Mouse (Mus musculus): ENCODE data around the gene Ipo13. TPM values are rescaled to one million over a fixed set of nuclear protein-coding genes. Genes with fewer than 3 reads are reported as not detected.

Ipo13 gene
- polyA plus RNA-seq, 1 experiment from 2014 or later: 70.8 TPM

DNA sequence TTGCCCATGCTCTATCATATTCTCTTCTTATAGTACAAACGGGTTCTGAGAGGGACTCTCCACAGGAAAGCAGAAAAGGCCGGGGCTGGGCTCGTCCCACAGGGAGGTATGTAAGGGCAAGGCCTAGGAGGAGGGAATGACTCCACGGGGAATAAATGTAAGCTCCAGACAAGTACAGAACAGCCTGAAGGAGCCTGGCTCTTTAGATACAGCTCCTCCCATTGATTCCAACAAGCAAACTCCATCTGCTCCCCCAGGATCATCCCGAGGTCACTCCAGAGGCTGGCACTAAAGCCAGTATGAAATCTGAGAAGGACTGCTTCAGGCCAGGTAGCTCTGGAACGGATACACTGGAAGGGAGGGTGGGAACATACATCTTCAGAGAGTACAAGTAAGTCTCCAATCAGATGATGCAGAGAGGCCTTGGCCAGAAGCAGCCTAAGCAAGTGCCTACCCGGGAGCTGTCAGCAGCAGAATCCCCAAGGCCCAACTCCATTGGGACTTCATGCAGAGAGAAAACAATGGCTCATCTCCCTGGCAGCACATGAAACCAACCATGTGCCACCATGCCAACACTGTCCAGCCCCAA lies 2.0 kb downstream of the Ipo13 start:
- no peak for ATAC-seq (ENCODE audit: low FRiP score)
- Histone ChIP-seq H3K9ac (peak overlapping the region; percentile 89; the same call in 1 of the 2 replicates), H3K27ac (no peak overlapping the region), H3K36me3 (replicated peaks) (peaks cover 28% of the 10 kb centered on the region), H3K9me3 (no peaks in the 10 kb centered on the region), H3K4me1 (peaks cover 67% of the 10 kb centered on the region), H3K4me3 (replicated peaks) (peak overlapping the region; percentile 78; the same call in 1 of the 2 replicates), H3K4me2 (peak overlapping the region; percentile 100), H3K27me3 (no peaks in the 10 kb centered on the region)
- 80% methylated on average over 7 of the region's 7 CpGs for WGBS

DNA sequence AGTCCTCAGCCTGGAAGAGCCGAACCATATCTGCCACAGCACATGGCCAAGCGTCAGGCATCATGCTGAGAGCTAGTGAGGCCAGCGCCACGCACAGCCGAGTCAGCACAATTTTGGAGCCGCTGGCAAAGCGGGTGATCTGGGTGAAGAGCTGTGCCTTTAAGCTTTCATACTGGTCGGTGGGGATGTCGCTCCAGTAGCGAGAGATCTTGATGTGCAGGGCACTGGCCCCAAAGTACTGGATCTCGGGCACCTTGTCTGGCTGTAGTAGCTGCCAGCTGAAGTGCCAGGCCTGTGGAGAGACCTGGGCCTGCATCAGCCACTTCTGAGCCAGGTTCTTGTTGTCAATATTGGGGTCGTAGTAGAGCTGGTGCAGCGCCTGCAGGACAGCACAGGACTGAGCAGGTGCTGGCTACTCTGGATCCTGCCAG lies 2.7 kb downstream of the Ipo13 start:
- Histone ChIP-seq H3K4me1 (peaks cover 69% of the 10 kb centered on the region), H3K9me3 (no peaks in the 10 kb centered on the region), H3K4me3 (replicated peaks) (no peak overlapping the region), H3K36me3 (replicated peaks) (peaks cover 29% of the 10 kb centered on the region), H3K27ac (0 out of 2 replicates have a peak overlapping the region, but pooled peaks have one; percentile 5), H3K9ac (no peak overlapping the region), H3K4me2 (no peak overlapping the region), H3K27me3 (no peaks in the 10 kb centered on the region)
- WGBS: 96% methylated on average over 13 of the region's 13 CpGs
- ATAC-seq (ENCODE audit: low FRiP score): no peak

- Histone ChIP-seq H3K9ac (peak overlapping the region; percentile 14; the same call in 1 of the 2 replicates), H3K27ac (peak overlapping the region; percentile 87), H3K27me3 (no peaks in the 10 kb centered on the region), H3K9me3 (no peaks in the 10 kb centered on the region), H3K4me1 (peaks cover 58% of the 10 kb centered on the region), H3K4me2 (peak overlapping the region; percentile 45), H3K36me3 (replicated peaks) (peaks cover 56% of the 10 kb centered on the region), H3K4me3 (replicated peaks) (peak overlapping the region; percentile 6; the same call in 1 of the 2 replicates)
- 63% methylated on average over 8 of the region's 8 CpGs for WGBS
- ATAC-seq (ENCODE audit: low FRiP score): peak; percentile 90
These were observed 5.9 kb downstream of the Ipo13 start for GRCm38 (mm10) chr4:117908834-117909453.

DNA sequence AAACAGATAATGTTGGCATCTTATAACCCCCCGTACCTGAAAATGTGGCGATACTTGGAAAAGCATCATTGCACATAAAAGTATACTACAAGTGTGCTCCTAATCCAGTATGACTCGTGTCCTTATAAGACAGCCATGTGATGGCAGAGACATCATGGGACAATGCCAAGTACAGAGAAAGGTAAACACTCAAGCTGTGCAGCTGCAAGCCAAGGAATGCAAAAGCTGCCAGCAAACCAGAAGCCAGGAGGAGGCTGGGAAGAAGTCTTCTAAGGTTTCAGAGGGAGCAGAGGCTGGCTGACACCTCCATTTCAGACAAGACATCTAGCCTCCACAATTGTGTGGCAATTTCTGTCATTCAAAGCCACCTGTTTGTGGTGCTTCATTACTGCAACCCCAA lies 8.6 kb downstream of the Ipo13 start:
- WGBS: 95% methylated on average over 3 of the region's 3 CpGs
- no peak for ATAC-seq (ENCODE audit: low FRiP score)
- H3K4me2 ChIP-seq: no peak overlapping the region
- no peaks in the 10 kb centered on the region for H3K27me3 ChIP-seq
- no peak overlapping the region for H3K27ac ChIP-seq
- no peaks in the 10 kb centered on the region for H3K9me3 ChIP-seq
- no peak overlapping the region for H3K9ac ChIP-seq
- H3K4me3 ChIP-seq (replicated peaks): no peak overlapping the region
- H3K36me3 ChIP-seq (replicated peaks): peaks cover 72% of the 10 kb centered on the region
- peaks cover 32% of the 10 kb centered on the region for H3K4me1 ChIP-seq

GRCm38 (mm10) chr4:117904761-117905160 lies 10.0 kb downstream of the Ipo13 start:
- Histone ChIP-seq H3K9ac (no peak overlapping the region), H3K4me1 (peaks cover 21% of the 10 kb centered on the region), H3K4me3 (replicated peaks) (no peak overlapping the region), H3K9me3 (no peaks in the 10 kb centered on the region), H3K27me3 (no peaks in the 10 kb centered on the region), H3K27ac (no peak overlapping the region), H3K4me2 (no peak overlapping the region), H3K36me3 (replicated peaks) (peaks cover 74% of the 10 kb centered on the region)
- ATAC-seq (ENCODE audit: low FRiP score): no peak
- WGBS: 91% methylated on average over 8 of the region's 8 CpGs

- H3K4me2 ChIP-seq: no peak overlapping the region
- H3K36me3 ChIP-seq (replicated peaks): peaks cover 78% of the 10 kb centered on the region
- no peak overlapping the region for H3K27ac ChIP-seq
- H3K9me3 ChIP-seq: no peaks in the 10 kb centered on the region
- no peaks in the 10 kb centered on the region for H3K27me3 ChIP-seq
- WGBS: 92% methylated on average over 10 of the region's 10 CpGs
- H3K4me3 ChIP-seq (replicated peaks): no peak overlapping the region
- no peak overlapping the region for H3K9ac ChIP-seq
- no peak for ATAC-seq (ENCODE audit: low FRiP score)
- peaks cover 15% of the 10 kb centered on the region for H3K4me1 ChIP-seq
These were observed 10.7 kb downstream of the Ipo13 start for GRCm38 (mm10) chr4:117904094-117904493.

DNA sequence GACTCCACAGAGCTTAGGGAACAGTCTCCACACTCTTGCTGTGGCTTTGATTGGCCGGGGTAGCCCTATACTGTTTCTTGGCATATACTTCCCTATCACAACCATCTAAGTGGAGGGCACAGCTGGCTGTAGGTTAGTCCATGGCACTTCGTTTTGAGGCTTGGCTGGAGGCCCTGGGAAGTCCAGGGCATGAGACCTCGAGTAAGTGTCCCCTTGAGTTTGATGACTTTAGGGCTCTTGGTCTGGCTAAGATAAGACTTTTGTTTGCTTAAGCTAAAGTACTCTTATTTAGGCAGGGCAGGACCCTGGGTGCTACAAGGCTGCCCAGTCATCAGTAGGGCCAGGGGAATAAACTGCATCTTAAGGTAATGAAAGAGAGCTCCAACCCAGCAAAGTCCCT lies 16.7 kb downstream of the Ipo13 start:
- no peaks in the 10 kb centered on the region for H3K4me1 ChIP-seq
- H3K27ac ChIP-seq: no peak overlapping the region
- WGBS: 86% methylated on average over 3 of the region's 3 CpGs
- no peak overlapping the region for H3K4me2 ChIP-seq
- peaks cover 92% of the 10 kb centered on the region for H3K36me3 ChIP-seq (replicated peaks)
- no peaks in the 10 kb centered on the region for H3K27me3 ChIP-seq
- H3K9ac ChIP-seq: no peak overlapping the region
- H3K4me3 ChIP-seq (replicated peaks): no peak overlapping the region
- ATAC-seq (ENCODE audit: low FRiP score): no peak
- no peaks in the 10 kb centered on the region for H3K9me3 ChIP-seq

GRCm38 (mm10) chr4:117896031-117896430 lies 18.8 kb downstream of the Ipo13 start:
- no peak for ATAC-seq (ENCODE audit: low FRiP score)
- WGBS: 94% methylated on average over 6 of the region's 6 CpGs
- Histone ChIP-seq H3K36me3 (replicated peaks) (peaks cover 71% of the 10 kb centered on the region), H3K4me1 (peaks cover 8% of the 10 kb centered on the region), H3K27me3 (no peaks in the 10 kb centered on the region), H3K9ac (no peak overlapping the region), H3K4me2 (no peak overlapping the region), H3K9me3 (no peaks in the 10 kb centered on the region), H3K27ac (no peak overlapping the region), H3K4me3 (replicated peaks) (no peak overlapping the region)

DNA sequence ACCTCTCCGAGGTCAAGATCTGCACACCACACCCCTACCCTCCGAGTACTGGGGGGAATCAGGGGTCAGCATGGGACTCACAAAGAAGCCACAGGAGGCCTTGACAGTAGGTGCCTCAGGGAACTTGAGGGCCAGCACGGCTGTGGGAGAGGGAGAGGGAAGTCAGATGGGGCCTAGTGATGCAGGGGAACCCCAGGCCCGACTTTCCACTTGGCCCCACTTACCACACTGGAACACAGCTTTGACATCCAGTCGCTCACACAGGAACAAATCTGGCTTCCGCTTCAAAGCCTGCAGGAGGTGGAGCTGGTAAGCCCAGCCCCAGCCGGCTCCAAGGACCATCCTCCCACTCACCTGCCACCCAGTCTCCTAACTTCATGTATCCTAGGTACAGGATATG lies 19.5 kb downstream of the Ipo13 start:
- Histone ChIP-seq H3K9ac (no peak overlapping the region), H3K4me1 (peaks cover 12% of the 10 kb centered on the region), H3K4me3 (replicated peaks) (no peak overlapping the region), H3K27ac (no peak overlapping the region), H3K4me2 (no peak overlapping the region), H3K9me3 (no peaks in the 10 kb centered on the region), H3K36me3 (replicated peaks) (peaks cover 66% of the 10 kb centered on the region), H3K27me3 (no peaks in the 10 kb centered on the region)
- no peak for ATAC-seq (ENCODE audit: low FRiP score)
- WGBS: 88% methylated on average over 7 of the region's 7 CpGs

DNA sequence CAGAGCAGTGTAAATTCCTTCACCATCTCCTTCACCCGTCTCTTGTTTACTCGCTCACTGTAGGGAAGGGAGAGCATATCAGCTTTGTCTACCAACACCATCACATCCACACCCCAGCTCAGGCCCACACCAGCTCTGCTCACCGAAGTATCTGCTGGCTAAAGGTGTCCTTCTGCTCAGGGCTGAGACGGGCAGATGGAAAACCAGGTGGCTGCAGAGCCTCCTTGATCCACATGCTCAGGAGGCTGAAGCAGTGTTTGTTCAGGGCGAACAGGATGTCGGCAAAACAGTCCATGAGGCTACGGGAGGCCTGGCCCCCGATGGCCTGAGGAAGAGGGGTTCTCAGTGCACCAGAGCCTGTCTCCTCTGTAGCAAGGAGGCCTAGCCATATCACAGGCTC lies 20.2 kb downstream of the Ipo13 start:
- ATAC-seq (ENCODE audit: low FRiP score): no peak
- Histone ChIP-seq H3K27ac (no peak overlapping the region), H3K9ac (no peak overlapping the region), H3K9me3 (no peaks in the 10 kb centered on the region), H3K4me3 (replicated peaks) (no peak overlapping the region), H3K36me3 (replicated peaks) (peaks cover 65% of the 10 kb centered on the region), H3K27me3 (no peaks in the 10 kb centered on the region), H3K4me1 (peaks cover 12% of the 10 kb centered on the region), H3K4me2 (no peak overlapping the region)
- 89% methylated on average over 8 of the region's 8 CpGs for WGBS

GRCm38 (mm10) chr4:117893376-117893775 lies 21.4 kb downstream of the Ipo13 start:
- Histone ChIP-seq H3K9me3 (no peaks in the 10 kb centered on the region), H3K9ac (no peak overlapping the region)

DNA sequence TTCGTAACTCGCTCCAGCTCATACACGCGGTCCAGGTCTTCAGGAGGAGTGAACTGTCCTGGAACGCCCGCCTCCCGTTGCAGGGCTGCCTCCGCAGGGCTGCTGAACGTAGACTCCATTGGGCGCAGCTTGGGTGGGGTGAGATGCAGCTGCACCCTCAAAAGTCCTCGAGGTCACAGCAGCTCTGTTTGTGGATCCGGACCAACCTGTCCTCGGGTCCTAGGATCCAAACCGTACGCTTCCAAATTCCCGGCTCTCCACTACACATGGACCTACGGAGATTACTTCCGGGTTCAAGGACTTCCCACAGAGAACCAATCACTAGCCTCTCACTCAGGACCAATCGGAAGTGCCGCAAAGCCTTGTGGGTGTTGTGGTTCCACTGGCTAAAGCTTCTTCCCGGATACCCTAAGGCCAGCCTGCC lies 23.0 kb downstream of the Ipo13 start, which contains the start of gene Dph2:
Gene Dph2, minus strand, starts transcription at position 295 of the 424 bp plus-strand sequence.
- WGBS: under 1% methylated on average over 21 of the region's 21 CpGs
- H3K4me2 ChIP-seq: peak within 1 kb of the TSS; percentile 82
- peaks cover 18% of the 10 kb centered on the region for H3K4me1 ChIP-seq
- peak within 1 kb of the TSS; percentile 75 for H3K4me3 ChIP-seq (replicated peaks)
- peak; percentile 81 for ATAC-seq (ENCODE audit: low FRiP score)
- no peaks in the 10 kb centered on the region for H3K27me3 ChIP-seq
- no peak within 1 kb of the TSS for H3K27ac ChIP-seq
- H3K9me3 ChIP-seq: no peaks in the 10 kb centered on the region
- peaks cover 49% of the 10 kb centered on the region for H3K36me3 ChIP-seq (replicated peaks)
- peak within 1 kb of the TSS; percentile 54 for H3K9ac ChIP-seq

More at GRCm38 (mm10) chr4:117893376-117893775, 21.4 kb downstream of the Ipo13 start:
- H3K4me2 ChIP-seq: no peak overlapping the region
- WGBS: 27% methylated on average over 9 of the region's 9 CpGs
- no peak for ATAC-seq (ENCODE audit: low FRiP score)
- H3K27ac ChIP-seq: no peak overlapping the region
- peaks cover 12% of the 10 kb centered on the region for H3K4me1 ChIP-seq
- no peaks in the 10 kb centered on the region for H3K27me3 ChIP-seq
- H3K4me3 ChIP-seq (replicated peaks): no peak overlapping the region
- H3K36me3 ChIP-seq (replicated peaks): peaks cover 64% of the 10 kb centered on the region

- Histone ChIP-seq H3K9ac (no peak overlapping the region), H3K9me3 (no peaks in the 10 kb centered on the region), H3K27ac (no peak overlapping the region), H3K4me2 (peak overlapping the region; percentile 82), H3K36me3 (replicated peaks) (peaks cover 39% of the 10 kb centered on the region), H3K27me3 (no peaks in the 10 kb centered on the region), H3K4me1 (peaks cover 28% of the 10 kb centered on the region), H3K4me3 (replicated peaks) (peak overlapping the region; percentile 75)
- WGBS: 55% methylated on average over 8 of the region's 8 CpGs
- no peak for ATAC-seq (ENCODE audit: low FRiP score)
These were observed 24.0 kb downstream of the Ipo13 start for GRCm38 (mm10) chr4:117890750-117891149.
